Mouse (Mus musculus) stomach, postnatal 0 days (tissue): Measurements from ENCODE around the gene Tsr2.

Experiments used
- CTCF ChIP-seq: IDR thresholded peaks from 2 replicates; pipeline ENCODE4 v1.5.1; 2016; ENCODE audit warnings: antibody characterized with exemption, low read depth, mild to moderate bottlenecking, moderate library complexity
- EP300 ChIP-seq: optimal IDR thresholded peaks from 2 replicates; pipeline ENCODE3; 2016; ENCODE audit warnings: antibody characterized with exemption

DNA sequence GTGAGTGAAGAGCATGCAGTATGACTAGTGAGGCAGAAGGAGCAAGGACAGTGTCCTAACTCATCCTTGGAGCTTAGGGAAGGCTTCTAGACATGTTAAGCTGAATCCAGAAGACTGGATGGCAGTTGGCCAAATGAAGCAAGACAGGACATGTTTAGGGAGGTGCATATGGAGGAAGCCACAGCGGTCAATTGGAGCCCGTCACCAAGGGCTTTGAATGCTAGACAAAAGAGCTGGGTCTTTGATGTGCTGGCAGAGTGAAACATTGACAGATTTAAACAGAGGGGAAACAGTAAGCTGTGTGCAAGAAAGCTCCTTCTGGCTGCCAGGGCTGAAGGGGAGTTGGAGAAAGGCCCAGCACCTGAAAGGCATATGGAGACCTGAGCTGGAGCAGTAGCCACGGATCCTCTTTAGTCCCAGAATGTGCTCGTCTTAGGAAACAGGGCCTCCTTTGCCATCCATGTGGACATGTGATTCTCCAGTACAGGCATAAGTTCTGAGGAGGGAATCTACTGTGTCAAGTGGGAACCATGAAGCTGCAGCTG is 19.3 kb downstream of the Tsr2 start:
- TF ChIP-seq CTCF (no peak), EP300 (no peak)
